Mouse (Mus musculus): ENCODE data around the gene Gpbar1.
"Not testable (repeated sequence)": the region's sequence is repeated elsewhere in the genome, so short reads cannot be mapped to it uniquely, and the experiment has no call there.

Gene Gpbar1

DNA sequence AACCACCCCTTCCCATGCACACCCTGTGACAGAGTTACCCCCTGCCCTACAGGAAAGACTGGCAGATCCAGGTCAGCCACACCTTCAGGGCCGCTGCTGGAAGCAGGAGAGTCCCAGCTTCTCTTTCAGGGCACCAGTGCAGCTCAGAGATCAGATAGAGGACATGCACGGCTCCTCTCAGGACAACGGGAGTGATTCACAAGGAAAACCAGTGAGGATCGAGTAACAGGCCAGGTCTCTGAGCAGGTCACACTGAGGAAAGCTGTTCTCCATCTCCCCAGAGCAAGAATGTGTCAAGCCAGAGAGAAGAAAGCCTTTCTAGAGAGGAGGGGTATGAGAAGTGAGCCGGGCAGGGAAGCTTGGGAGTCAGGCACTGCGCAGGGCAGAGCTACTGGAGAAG lies 18.1 kb downstream of the Gpbar1 start:
- peak; percentile 29 for DNase-seq

GRCm38 (mm10) chr1:74297269-74297668 lies 18.9 kb downstream of the Gpbar1 start:
- peak; percentile 47 for DNase-seq

GRCm38 (mm10) chr1:74298157-74298750 lies 19.9 kb downstream of the Gpbar1 start:
- no peak for DNase-seq

- no peak for DNase-seq
Measured at GRCm38 (mm10) chr1:74298996-74299395, 20.6 kb downstream of the Gpbar1 start.

- DNase-seq, result no peak
Measured at GRCm38 (mm10) chr1:74300347-74301110, 22.2 kb downstream of the Gpbar1 start.

- DNase-seq, result no peak
Measured at GRCm38 (mm10) chr1:74302229-74302628, 23.9 kb downstream of the Gpbar1 start.

DNA sequence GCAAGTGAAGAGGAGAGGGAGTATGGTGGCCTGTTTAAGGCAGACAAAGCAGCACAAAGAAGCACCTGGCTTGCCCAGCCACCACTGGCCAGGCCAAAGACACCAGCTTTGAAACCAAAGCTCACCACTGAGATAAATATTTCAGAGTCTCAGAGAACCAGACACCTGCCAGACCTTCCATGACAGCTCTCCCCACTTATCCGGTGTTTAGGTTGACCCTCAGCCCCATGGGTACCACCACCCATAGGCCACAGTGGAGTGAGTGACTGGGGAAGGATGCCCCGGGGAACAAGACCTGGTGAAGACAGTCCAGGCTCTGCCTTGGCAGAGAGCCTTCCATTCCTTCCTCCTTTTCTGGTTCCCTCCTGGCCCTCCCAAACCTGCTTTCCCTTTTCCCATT lies 24.5 kb downstream of the Gpbar1 start:
- no peak for DNase-seq

DNA sequence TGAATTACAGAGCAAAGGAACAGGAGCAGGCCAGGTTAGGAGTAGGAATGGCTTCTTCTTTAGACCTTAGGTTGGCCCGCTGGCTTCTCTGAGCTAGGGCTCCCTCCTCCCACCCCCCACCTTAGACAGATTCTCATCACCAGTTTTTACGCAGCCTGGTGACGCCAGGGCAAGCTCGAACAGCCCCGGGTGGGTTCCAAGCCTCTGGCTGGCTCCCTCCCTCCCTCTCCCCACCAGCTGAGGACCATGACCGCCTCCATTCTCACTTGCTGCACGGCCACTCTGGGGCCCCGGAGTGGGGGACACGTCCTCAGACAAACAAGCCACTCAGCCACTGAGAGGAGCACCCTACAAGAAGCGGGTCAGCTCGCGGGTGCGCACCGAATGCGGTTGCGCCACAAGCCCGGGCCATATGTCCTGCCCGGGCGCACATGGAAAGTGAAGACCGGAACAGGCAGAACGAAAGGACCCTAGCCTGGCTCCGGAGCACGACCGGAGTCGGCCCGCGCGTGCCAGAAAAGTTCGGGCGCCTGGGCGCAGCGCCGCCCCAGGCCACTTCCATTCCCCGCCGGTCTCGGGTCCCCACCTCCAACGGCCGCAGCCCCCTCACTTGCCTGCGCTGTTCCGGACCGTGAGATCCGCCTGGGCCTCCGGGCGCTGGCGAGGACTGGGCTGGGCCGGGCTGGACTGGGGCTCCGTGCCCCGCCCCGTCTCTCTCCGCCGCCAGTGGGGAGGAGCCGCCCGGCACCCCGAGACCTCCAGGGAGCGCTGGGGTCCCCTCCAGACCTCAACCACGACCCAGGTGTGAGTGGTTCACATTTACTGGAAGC lies 25.4 kb downstream of the Gpbar1 start:
- DNase-seq, result peak; percentile 82

GRCm38 (mm10) chr1:74304339-74304790 lies 26.0 kb downstream of the Gpbar1 start:
- DNase-seq, result no peak

DNA sequence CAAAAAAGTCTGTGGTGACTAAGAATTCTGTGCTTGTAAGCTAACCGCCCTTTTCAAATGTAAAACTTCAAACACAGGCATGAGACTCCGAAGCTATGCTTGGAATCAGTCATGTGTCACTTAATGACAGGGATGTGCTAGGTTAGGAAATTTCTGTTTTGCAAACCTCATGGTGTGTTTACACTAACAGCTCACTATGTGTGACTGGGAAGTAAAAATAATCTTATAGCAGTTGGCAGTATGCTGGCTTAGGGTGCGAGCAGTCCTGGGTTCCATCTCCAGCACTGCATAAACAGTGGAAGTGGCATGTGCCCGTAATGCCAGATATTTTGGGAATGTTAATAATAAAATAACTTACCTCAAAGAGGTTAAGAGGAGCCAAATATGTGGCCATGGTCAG lies 26.6 kb downstream of the Gpbar1 start:
- no peak for DNase-seq

DNA sequence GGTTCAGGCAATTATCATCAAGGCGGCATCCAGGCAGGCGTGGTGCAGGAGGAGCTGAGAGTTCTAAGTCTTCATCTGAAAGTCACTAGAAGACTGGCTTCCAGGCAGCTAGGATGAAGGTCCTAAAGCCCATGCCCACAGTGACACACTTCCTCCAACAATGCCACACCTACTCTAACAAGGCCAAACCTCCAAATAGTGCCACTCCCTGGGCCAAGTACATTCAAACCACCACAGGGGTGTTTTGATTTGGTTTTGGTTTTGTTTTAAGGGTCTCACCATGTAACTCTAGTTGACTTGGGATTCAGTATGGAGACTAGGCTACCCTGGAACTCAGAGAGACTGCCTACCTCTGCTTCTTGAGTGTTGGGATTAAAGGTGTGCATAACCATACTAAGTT lies 27.2 kb downstream of the Gpbar1 start, which contains the start of gene Tmbim1:
Gene Tmbim1 (minus strand): TSS at position 101 of the 400 bp plus-strand sequence.
- no peak for DNase-seq

GRCm38 (mm10) chr1:74307146-74307545 lies 28.8 kb downstream of the Gpbar1 start:
- no peak for DNase-seq

DNA sequence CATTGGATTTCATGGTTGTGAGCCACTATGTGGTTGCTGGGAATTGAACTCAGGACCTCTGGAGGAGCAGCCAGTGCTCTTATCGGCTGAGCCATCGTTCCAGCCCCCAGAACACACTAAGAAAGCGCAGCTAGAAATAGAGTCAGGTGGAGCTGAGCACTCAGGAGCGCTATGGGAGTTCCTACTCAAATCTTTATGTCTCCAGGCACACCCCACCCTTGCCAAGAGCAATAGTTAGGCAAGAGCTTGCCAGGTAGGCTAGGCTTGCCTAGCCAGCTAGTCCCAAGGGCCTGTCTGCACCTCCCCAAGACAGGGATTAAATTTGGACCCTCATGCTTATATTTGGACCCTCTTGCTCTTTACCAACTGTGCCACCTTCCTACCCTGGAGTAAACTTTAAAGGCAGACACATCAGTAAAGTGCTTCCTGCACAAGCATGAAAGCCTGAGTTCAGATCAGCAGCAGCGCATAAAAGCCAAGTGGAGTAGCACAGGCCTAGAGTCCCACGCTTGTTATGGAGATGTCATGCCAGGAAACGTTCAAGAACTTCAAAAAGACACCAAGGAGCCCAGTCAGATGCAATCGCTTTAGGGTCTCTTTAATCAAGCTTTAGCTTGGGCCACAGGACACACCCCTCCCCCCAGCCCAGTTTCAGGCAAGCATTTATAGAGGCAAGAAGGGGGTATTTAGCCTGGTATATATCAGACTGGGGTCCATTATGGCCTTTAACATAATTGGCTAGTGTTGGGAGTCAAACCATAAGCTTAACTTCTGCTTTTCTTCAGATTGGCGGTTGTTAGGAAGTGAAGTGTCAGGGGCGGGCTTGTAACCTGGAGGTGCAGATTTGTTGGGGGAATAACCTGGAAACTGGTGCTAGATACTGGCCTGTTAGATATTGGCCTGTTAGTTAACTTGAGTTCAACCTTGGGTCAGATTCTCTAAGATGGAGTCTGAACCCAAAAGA lies 29.9 kb downstream of the Gpbar1 start:
- no peak for DNase-seq

- DNase-seq, result no peak
Measured at GRCm38 (mm10) chr1:74309767-74310166, 31.4 kb downstream of the Gpbar1 start.

GRCm38 (mm10) chr1:74313049-74313692 lies 34.8 kb downstream of the Gpbar1 start:
- DNase-seq, result peak; percentile 53

GRCm38 (mm10) chr1:74314796-74315195 lies 36.4 kb downstream of the Gpbar1 start:
- no peak for DNase-seq

- no peak for DNase-seq
Measured at GRCm38 (mm10) chr1:74316114-74316827, 37.9 kb downstream of the Gpbar1 start.

DNA sequence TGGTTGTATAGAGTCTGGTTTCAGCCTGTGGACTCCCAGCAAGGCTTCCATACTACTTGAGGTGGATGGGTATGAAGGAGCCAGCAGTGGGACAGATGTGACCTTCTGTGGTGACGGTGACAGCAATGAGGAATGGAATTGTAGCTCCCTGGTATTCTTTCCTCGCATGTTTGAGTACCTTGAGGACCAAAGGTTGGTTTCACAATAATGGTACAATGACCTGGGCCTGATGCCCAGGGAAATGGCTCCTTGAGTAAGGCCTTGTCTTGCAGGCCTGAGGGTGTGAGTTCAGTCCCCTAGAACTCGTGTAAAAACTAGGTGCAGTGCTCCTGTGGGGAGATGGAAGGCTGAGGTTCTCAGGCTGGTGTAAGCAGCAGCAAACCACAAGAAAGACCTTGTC lies 40.4 kb downstream of the Gpbar1 start:
- DNase-seq, result no peak

- no peak for DNase-seq
Measured at GRCm38 (mm10) chr1:74321396-74321795, 43.0 kb downstream of the Gpbar1 start.

GRCm38 (mm10) chr1:74326916-74327315 lies 48.6 kb downstream of the Gpbar1 start:
- DNase-seq, result not testable (repeated sequence)
